14 mouse cellular contexts compared by ENCODE assay signal in genomic region chr5:29423330-29423729, GRCm38 (mm10). TPM values are rescaled to one million over a fixed set of nuclear protein-coding genes. Genes with fewer than 3 reads are reported as not detected.
"Had no signal": no experiment of that assay in that cellular context is flagged by ENCODE, and none has a peak within 500 bp of the region (broad histone marks: within the 10 kb centered on the region; RNA-seq: fewer than 3 reads in every experiment).

No protein-coding gene starts in this region.

RNA-seq across cellular contexts. Expression of gene Mnx1, which starts 54.9 kb away (rescaled TPM):
- polyA plus RNA-seq: heart, embryonic 11.5 days; heart, embryonic 13.5 days; heart, embryonic 14.5 days; heart, embryonic 15.5 days; heart, embryonic 16.5 days; heart, postnatal 0 days; hindbrain, embryonic 16.5 days; hindbrain, postnatal 0 days; inflammation-experienced regulatory T-cells, adult 6 months; kidney, adult 2 months; kidney, embryonic 14.5 days; kidney, embryonic 15.5 days; kidney, embryonic 16.5 days; kidney, postnatal 0 days had no signal
